Mouse (Mus musculus) midbrain, embryonic 13.5 days (tissue): ENCODE measurements around the gene Syvn1. TPM values are rescaled to one million over a fixed set of nuclear protein-coding genes. Genes with fewer than 3 reads are reported as not detected.

Source experiments
- ATAC-seq: fragments of 200-750 bp; cut with Nextera tagmentation; 2 replicates; pipeline ENCODE4 v1.8.0; 2017; ENCODE audit warnings: mild to moderate bottlenecking, moderate TSS enrichment, moderate library complexity
- H3K27ac ChIP-seq: fragments of 300-500 bp; sonication (generic); 2 replicates; pipeline ENCODE4 v1.5.1; 2015; ENCODE audit warnings: inconsistent platforms, mild to moderate bottlenecking, moderate library complexity
- H3K27me3 ChIP-seq: fragments of 300-500 bp; sonication (generic); 2 replicates; pipeline ENCODE4 v1.6.1; 2015; ENCODE audit warnings: mild to moderate bottlenecking, inconsistent platforms
- H3K36me3 ChIP-seq: fragments of 300-500 bp; sonication (generic); 2 replicates; pipeline ENCODE4 v1.6.1; 2015; ENCODE audit warnings: mild to moderate bottlenecking, inconsistent platforms
- H3K4me1 ChIP-seq: fragments of 300-500 bp; sonication (generic); replicated peaks from 2 replicates; pipeline ENCODE4 v1.6.1; 2015; ENCODE audit warnings: inconsistent platforms
- H3K4me2 ChIP-seq: fragments of 300-500 bp; sonication (generic); replicated peaks from 2 replicates; pipeline ENCODE4 v1.6.1; 2015; ENCODE audit warnings: moderate library complexity, mild to moderate bottlenecking, inconsistent platforms
- H3K4me3 ChIP-seq: fragments of 300-500 bp; sonication (generic); replicated peaks from 2 replicates; pipeline ENCODE4 v1.5.1; 2015; ENCODE audit warnings: mild to moderate bottlenecking, inconsistent platforms
- H3K9ac ChIP-seq: fragments of 300-500 bp; sonication (generic); replicated peaks from 2 replicates; pipeline ENCODE4 v1.6.1; 2015; ENCODE audit warnings: mild to moderate bottlenecking, inconsistent platforms
- H3K9me3 ChIP-seq: fragments of 300-500 bp; sonication (generic); 2 replicates; pipeline ENCODE4 v1.6.1; 2016; ENCODE audit warnings: mild to moderate bottlenecking, inconsistent platforms
- WGBS: fragments of 180-500 bp; shearing (Covaris S2); methylation state at CpG from one replicate; pipeline ENCODE4 v1.1.7; 2015; 5-methylcytosine and 5-hydroxymethylcytosine counted together
- polyA plus RNA-seq: library from polyadenylated mRNA; unstranded; fragments of >200 nt; fragmentation: Nextera tagmentation; extraction: Ambion mirVana; gene quantifications from 2 replicates; pipeline ENCODE4 v1.2.1, GENCODE M21; 2015

The Syvn1 gene
- polyA plus RNA-seq: 27.8 and 33.8 TPM in 2 replicates

DNA sequence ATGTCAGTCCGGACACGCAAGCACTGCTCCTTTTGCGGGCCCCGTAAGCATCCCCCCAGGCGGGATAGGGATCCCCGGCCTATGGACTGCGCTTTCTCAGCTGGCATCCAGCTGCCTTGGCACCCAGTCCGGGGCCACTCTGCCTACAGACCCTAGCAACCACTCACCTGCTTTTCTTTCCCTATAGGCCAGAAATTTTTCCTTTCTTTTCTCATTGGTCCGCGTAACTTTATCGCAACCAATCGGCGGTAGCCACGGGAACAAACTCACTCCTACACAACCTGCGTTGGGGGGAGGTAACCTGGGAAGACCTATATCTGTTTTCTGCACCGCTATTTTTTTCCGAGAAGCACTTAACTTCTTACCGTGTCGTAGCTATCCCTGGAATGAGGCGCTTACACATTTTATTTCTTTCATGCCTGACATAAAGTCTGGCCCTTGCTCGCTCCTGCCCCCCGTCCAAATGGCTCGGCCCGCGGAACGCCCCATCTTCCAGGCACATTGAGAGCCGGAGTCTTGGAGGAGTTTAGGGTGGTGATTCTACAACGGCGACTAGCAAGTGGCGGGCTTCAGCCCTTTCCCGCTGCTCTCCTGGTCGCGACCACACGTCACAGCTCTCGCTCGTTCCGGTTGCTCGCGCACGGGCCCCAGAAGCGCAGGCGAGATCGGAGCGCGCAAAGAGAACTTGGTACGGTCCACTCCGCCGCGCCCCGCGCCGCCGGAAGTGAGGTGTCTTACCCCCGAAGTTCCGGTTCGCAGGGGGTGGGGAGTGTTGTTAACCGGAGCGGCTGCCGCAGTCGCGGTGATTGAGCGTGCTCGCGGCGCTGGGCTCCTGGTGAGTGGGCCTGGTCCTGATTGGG is at the start of gene Syvn1:
TSS of gene Syvn1 (plus strand) at position 283 of the 860 bp plus-strand sequence.
- Histone ChIP-seq H3K4me3 (peak within 1 kb of the TSS; percentile 96), H3K9me3 (no peaks in the 10 kb centered on the region), H3K27ac (peak within 1 kb of the TSS; percentile 99), H3K36me3 (peaks cover 34% of the 10 kb centered on the region), H3K4me2 (peak within 1 kb of the TSS; percentile 100), H3K9ac (peak within 1 kb of the TSS; percentile 93), H3K4me1 (peaks cover 32% of the 10 kb centered on the region), H3K27me3 (no peaks in the 10 kb centered on the region)
- under 1% methylated on average over 65 of the region's 65 CpGs for WGBS
- ATAC-seq: peak; percentile 93

- no peaks in the 10 kb centered on the region for H3K36me3 ChIP-seq
- 82% methylated on average over 3 of the region's 3 CpGs for WGBS
- H3K27me3 ChIP-seq: no peaks in the 10 kb centered on the region
- no peak overlapping the region for H3K27ac ChIP-seq
- no peak for ATAC-seq
- H3K9ac ChIP-seq: no peak overlapping the region
- no peak overlapping the region for H3K4me3 ChIP-seq
- H3K9me3 ChIP-seq: no peaks in the 10 kb centered on the region
- no peaks in the 10 kb centered on the region for H3K4me1 ChIP-seq
- H3K4me2 ChIP-seq: no peak overlapping the region
Measured at GRCm38 (mm10) chr19:5998180-5998579, 48.2 kb upstream of the Syvn1 start.

DNA sequence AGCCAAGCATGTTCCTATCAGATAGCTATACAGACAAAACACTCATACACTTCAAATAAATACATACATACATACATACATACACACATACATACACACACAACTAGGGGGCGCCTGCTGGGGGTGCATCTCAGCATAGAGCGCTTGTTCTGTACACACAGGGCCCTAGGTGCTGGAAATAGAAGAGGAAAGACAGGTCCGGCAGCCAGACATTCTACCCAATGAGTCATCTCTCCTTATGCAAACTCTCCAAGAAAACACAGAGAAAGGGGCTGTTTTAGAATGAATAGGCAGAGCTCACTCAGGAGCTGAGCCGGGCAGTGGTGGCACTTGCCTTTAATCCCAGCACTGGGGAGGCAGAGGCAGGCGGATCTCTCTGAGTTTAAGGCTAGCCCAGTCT is 46.4 kb upstream of the Syvn1 start:
- ATAC-seq: no peak
- Histone ChIP-seq H3K4me2 (no peak overlapping the region), H3K27ac (no peak overlapping the region), H3K9ac (no peak overlapping the region), H3K4me3 (no peak overlapping the region), H3K27me3 (no peaks in the 10 kb centered on the region), H3K4me1 (no peaks in the 10 kb centered on the region), H3K36me3 (no peaks in the 10 kb centered on the region), H3K9me3 (no peaks in the 10 kb centered on the region)
- WGBS: 75% methylated on average over 5 of the region's 5 CpGs

DNA sequence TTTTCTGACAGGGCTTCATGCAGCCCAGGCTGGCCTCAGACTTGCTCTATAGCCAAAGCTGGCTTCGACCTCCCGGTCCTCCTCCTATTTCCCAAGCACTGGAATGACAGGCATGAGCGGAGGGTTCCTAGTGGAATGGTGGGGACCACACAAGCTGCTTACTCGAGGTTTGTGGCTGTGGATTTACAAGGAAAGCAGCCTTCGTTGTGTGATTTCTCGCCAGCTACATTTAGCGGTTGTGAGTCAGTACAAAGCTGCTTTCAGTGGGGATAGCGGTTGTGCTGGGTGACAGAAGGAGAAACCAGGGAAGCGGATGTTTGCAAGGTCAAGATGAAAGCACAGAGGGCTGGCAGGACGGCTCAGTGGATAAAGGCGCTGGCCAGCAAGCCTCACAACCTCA is 40.8 kb upstream of the Syvn1 start:
- Histone ChIP-seq H3K36me3 (no peaks in the 10 kb centered on the region), H3K4me1 (no peaks in the 10 kb centered on the region), H3K9me3 (no peaks in the 10 kb centered on the region), H3K27ac (no peak overlapping the region), H3K4me3 (no peak overlapping the region), H3K4me2 (no peak overlapping the region), H3K9ac (no peak overlapping the region), H3K27me3 (no peaks in the 10 kb centered on the region)
- no peak for ATAC-seq
- 58% methylated on average over 11 of the region's 11 CpGs for WGBS

- H3K4me1 ChIP-seq: no peaks in the 10 kb centered on the region
- no peak overlapping the region for H3K9ac ChIP-seq
- H3K27me3 ChIP-seq: no peaks in the 10 kb centered on the region
- H3K27ac ChIP-seq: no peak overlapping the region
- H3K4me3 ChIP-seq: no peak overlapping the region
- 88% methylated on average over 13 of the region's 13 CpGs for WGBS
- H3K36me3 ChIP-seq: no peaks in the 10 kb centered on the region
- no peaks in the 10 kb centered on the region for H3K9me3 ChIP-seq
- no peak for ATAC-seq
- no peak overlapping the region for H3K4me2 ChIP-seq
Measured at GRCm38 (mm10) chr19:6007013-6007412, 39.4 kb upstream of the Syvn1 start.

DNA sequence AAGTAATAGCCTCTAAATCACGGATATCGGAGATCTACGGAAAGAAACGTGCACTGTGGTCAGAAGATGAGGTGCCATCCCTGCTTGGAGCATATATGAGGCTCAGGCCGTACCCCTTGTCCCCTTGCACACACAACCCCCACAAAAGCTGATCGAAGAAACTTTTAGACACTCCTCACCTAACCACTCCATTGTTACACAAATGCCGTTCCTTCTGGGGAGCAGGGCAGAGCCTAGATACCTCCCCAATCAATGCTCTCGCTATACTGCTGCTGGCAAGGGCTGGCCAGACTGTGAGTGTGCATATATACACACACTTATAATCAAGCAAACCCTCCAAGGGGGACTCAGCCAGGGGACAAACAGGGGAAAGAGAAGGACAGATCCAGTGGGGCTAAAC is 37.2 kb upstream of the Syvn1 start:
- Histone ChIP-seq H3K4me1 (no peaks in the 10 kb centered on the region), H3K9ac (no peak overlapping the region), H3K4me2 (no peak overlapping the region), H3K36me3 (no peaks in the 10 kb centered on the region), H3K27ac (no peak overlapping the region), H3K4me3 (no peak overlapping the region), H3K9me3 (no peaks in the 10 kb centered on the region), H3K27me3 (peaks cover 4% of the 10 kb centered on the region)
- 72% methylated on average over 8 of the region's 8 CpGs for WGBS
- ATAC-seq: no peak

GRCm38 (mm10) chr19:6013691-6014090 is 32.7 kb upstream of the Syvn1 start:
- WGBS: 89% methylated on average over 10 of the region's 10 CpGs
- H3K27me3 ChIP-seq: peaks cover 34% of the 10 kb centered on the region

GRCm38 (mm10) chr19:6014991-6015510 is 31.3 kb upstream of the Syvn1 start:
- peaks cover 34% of the 10 kb centered on the region for H3K27me3 ChIP-seq
- whole genome bisulfite sequencing: 1% methylated on average over 15 of the region's 18 CpGs
- H3K9me3 ChIP-seq: no peaks in the 10 kb centered on the region
- H3K4me1 ChIP-seq: peaks cover 16% of the 10 kb centered on the region
- no peak overlapping the region for H3K27ac ChIP-seq
- peak overlapping the region; percentile 72 for H3K9ac ChIP-seq
- H3K36me3 ChIP-seq: no peaks in the 10 kb centered on the region
- peak overlapping the region; percentile 89 for H3K4me2 ChIP-seq
- ATAC-seq: peak; percentile 56
- H3K4me3 ChIP-seq: peak overlapping the region; percentile 49

More at GRCm38 (mm10) chr19:6013691-6014090, 32.7 kb upstream of the Syvn1 start:
- Histone ChIP-seq H3K4me1 (peaks cover 16% of the 10 kb centered on the region), H3K36me3 (no peaks in the 10 kb centered on the region), H3K9me3 (no peaks in the 10 kb centered on the region), H3K4me2 (no peak overlapping the region), H3K4me3 (no peak overlapping the region), H3K27ac (no peak overlapping the region), H3K9ac (no peak overlapping the region)
- ATAC-seq: no peak

DNA sequence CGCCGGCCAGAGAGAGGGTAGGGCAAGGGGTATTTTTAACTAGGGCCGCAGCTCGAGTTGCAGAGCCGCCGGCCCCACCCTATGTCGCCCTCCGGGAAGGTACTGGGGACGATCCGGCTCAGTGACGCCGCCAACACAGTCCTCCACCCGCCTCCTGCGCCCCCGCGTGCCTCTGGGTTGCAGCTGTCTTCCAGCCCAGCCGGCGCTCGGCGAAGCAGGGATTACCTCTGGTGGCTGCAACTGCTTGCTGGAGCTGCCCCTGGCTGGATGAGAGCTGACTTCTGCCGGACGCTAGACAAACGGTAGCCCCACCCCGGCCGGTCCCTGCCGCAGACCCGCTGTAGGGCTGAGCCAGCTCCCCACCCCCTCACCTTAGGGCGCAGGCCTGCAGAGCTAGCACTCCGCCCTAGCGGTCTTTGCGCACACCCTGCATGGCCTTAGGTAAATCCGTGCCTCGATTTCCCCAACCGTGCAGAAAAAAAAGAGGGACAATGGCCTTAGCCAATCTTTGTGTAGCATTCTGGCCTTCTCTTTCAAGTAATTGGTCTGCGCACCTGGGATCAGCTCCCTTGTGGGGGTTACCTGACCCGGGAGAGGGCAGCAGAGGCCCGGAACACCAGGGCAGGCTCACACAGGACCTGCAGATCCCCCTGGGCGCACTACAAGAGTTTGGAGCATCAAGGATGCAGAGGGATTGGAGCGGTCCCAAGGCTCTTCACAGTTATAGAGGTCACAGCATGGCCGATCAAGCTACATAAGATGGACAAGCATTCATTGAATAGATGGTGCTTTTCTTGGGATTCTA is 30.7 kb upstream of the Syvn1 start, which contains the start of gene Capn1:
TSS of gene Capn1 (minus strand) at position 387 of the 805 bp plus-strand sequence.
- Histone ChIP-seq H3K4me3 (peak within 1 kb of the TSS; percentile 49), H3K36me3 (no peaks in the 10 kb centered on the region), H3K27ac (no peak within 1 kb of the TSS), H3K9me3 (no peaks in the 10 kb centered on the region), H3K27me3 (peaks cover 34% of the 10 kb centered on the region), H3K4me1 (peaks cover 16% of the 10 kb centered on the region), H3K4me2 (peak within 1 kb of the TSS; percentile 89), H3K9ac (peak within 1 kb of the TSS; percentile 72)
- WGBS: 3% methylated on average over 39 of the region's 40 CpGs
- ATAC-seq: peak; percentile 86

DNA sequence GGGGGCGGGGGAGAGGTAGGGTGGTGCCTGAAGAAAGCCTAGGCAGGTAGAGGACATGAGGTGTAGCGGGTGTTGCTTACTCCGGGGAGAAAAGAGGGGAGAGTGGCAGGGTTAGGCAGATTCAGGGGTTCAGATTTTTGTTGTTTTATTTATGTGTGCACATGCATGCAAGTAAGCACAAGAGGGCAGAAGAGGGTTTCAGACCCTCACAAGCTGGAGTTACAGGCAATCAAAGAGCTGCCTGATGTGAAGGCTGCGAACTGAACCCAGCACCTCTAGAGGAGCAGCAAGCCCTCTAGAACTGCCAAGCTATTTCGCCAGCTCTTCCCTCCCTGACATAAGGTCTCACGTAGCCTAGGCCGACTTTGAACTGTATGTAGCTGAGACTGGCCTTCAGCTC is 29.8 kb upstream of the Syvn1 start:
- Histone ChIP-seq H3K36me3 (no peaks in the 10 kb centered on the region), H3K9me3 (no peaks in the 10 kb centered on the region), H3K27me3 (peaks cover 34% of the 10 kb centered on the region), H3K27ac (no peak overlapping the region), H3K4me3 (no peak overlapping the region), H3K9ac (no peak overlapping the region), H3K4me2 (no peak overlapping the region), H3K4me1 (peaks cover 16% of the 10 kb centered on the region)
- no peak for ATAC-seq
- WGBS: 39% methylated on average over 7 of the region's 7 CpGs

DNA sequence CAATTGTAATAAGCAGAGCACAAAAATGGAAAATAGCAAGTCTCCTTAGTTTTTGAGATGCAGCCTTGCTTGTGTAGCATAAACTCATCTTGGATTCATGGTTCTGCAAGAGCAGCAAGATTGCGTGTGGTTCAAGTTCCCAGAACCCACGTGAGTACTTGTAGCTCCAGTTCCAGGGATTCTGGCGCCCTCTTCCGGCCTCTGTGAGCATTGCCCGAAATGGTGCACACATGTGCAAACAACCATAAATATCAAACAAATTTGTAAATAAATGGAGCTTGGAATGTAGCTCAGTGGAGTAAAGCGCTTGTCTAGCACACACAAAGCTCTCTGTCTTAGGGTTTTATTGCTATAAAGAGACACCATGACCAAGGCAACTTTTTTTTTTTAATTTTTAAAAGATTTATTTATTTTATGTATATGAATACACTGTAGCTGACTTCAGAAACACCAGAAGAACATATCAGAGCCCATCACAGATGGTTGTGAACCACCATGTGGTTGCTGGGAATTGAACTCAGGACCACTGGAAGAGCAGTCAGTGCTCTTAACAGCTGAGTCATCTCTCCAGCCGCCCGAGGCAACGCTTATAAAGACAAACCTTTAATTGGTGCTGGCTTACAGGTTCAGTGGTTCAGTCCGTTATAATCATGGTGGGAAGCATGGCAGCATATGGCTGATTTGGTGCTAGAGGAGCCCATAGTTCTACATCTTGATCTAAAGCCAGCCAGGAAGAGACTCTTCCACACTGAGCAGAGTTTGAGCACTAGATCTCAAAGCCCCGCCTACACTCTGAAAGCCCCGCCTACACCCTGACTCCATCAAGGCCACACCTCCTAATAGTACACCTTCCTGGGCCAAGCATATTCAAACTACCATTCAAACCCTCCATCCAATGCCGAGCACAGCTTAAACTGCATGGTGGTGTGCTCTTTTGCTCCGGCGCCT is 28.0 kb upstream of the Syvn1 start:
- Histone ChIP-seq H3K4me2 (no peak overlapping the region), H3K36me3 (no peaks in the 10 kb centered on the region), H3K4me1 (peaks cover 16% of the 10 kb centered on the region), H3K9me3 (no peaks in the 10 kb centered on the region), H3K9ac (no peak overlapping the region), H3K27me3 (peaks cover 34% of the 10 kb centered on the region), H3K27ac (no peak overlapping the region), H3K4me3 (no peak overlapping the region)
- 33% methylated on average over 15 of the region's 15 CpGs for WGBS
- ATAC-seq: no peak
